ENCODE assay signal across 8 mouse cellular contexts in the genomic region with DNA sequence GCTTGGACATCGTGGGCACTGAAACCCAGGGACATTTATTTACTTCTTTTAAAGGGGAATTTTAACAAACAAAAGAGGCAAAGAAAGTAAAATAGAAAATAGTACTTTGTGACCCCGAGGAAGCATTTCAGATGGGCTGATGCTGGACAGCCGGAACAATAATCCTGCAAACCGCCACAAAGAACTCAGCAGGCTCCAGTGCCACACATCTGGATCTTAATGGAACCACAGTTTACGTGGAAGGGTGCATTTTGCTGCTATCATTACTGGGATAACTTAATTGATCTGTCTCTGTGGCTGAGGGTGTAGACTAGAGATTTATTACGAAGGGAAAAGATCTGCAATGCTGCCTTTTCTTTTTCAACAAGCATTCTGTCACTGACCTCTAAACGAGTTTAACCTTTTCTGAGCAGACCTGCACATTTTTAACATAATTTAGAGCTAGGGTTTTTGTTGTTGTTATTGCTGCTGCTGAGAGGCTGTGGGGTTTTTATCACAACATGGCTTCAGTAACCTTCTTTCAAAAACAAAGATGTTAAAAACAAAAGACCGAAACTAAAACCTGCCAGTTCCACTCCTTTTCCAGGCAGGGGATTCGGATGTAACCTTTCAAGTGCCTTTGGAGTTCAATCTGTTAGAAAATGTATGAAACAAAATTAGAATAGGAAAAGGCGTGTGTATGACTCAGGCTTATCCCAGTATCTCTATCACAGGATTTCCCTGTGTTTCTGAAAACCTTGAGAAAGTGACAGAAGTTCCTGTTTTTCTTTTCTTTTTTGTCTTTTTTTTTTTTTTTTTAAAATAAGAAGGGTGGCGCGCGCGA.
DNase-seq lines count a peak whose midpoint lies in the region; ATAC-seq and TF ChIP-seq lines count a peak whose summit lies in the region.

No protein-coding gene starts in this region.

- peak overlapping the region; percentile 96 for H3K4me3 ChIP-seq in thymus, adult 2 months (ENCODE audit: control insufficient read depth, insufficient read depth, low read length)
- H3K4me3 ChIP-seq in limb, embryonic 14.5 days (replicated peaks; ENCODE audit: low read length): peak overlapping the region; percentile 97

- no peaks in the 10 kb centered on the region for H3K27me3 ChIP-seq in thymus, adult 2 months (ENCODE audit: control insufficient read depth, insufficient read depth, low read length)
- H3K27me3 ChIP-seq in limb, embryonic 14.5 days (ENCODE audit: control insufficient read depth, insufficient read depth, low read length): no peaks in the 10 kb centered on the region

- 30% methylated on average over 14 of the region's 14 CpGs for WGBS in thymus, adult 2 months
- WGBS in limb, embryonic 14.5 days: 3% methylated on average over 14 of the region's 14 CpGs

- H3K36me3 ChIP-seq in thymus, adult 2 months (ENCODE audit: control insufficient read depth, insufficient read depth, low read length): no peaks in the 10 kb centered on the region
- H3K36me3 ChIP-seq in limb, embryonic 14.5 days (ENCODE audit: control insufficient read depth, insufficient read depth, low read length): 0 out of 2 replicates have a peak, but pooled peaks cover 4% of the 10 kb centered on the region

- no peak for TF ChIP-seq POLR2A in thymus, adult 2 months (IDR thresholded peaks at IDR 0.05; ENCODE audit: control insufficient read depth, extremely low read depth, insufficient read depth, low read length, poor library complexity)
- no peak for TF ChIP-seq POLR2A in limb, embryonic 14.5 days (IDR thresholded peaks at IDR 0.05; ENCODE audit: borderline replicate concordance, extremely low read depth, insufficient read depth, insufficient read length)

- peak overlapping the region; percentile 67 for H3K4me2 ChIP-seq in limb, embryonic 14.5 days (replicated peaks; ENCODE audit: low read depth, low read length, severe bottlenecking)

- H3K27ac ChIP-seq in thymus, adult 2 months (ENCODE audit: control insufficient read depth, insufficient read depth, low read length): no peak overlapping the region
- H3K27ac ChIP-seq in limb, embryonic 14.5 days (replicated peaks; ENCODE audit: low read depth, low read length): peak overlapping the region; percentile 93

- peak overlapping the region; percentile 96 for H3K9ac ChIP-seq in limb, embryonic 14.5 days (ENCODE audit: low read depth, low read length, severe bottlenecking)

- DNase-seq in embryo, embryonic 9.5 days (ENCODE audit: extremely low spot score): peak; percentile 22
- DNase-seq in embryo, embryonic 10 days (ENCODE audit: low spot score): no peak
- DNase-seq in thymus, adult 2 months: no peak
- no peak for DNase-seq in thymus, postnatal 36 days
- no peak for DNase-seq in limb, embryonic 14.5 days (ENCODE audit: low spot score)
- no peak for DNase-seq in thymus, postnatal 25 days
- no peak for DNase-seq in frontal cortex, postnatal 10 days (ENCODE audit: low spot score in 2 of 2)
- DNase-seq in cerebellum, adult 11 months: no peak

- H3K9me3 ChIP-seq in limb, embryonic 14.5 days (ENCODE audit: control insufficient read depth, low read length): no peaks in the 10 kb centered on the region

- TF ChIP-seq CTCF in thymus, adult 2 months (IDR thresholded peaks at IDR 0.05; ENCODE audit: borderline replicate concordance, control insufficient read depth, extremely low read depth, insufficient read depth, low read length, poor library complexity): no peak

- peaks cover 22% of the 10 kb centered on the region for H3K4me1 ChIP-seq in thymus, adult 2 months (replicated peaks; ENCODE audit: control insufficient read depth, insufficient read depth, low read length)
- peaks cover 40% of the 10 kb centered on the region for H3K4me1 ChIP-seq in limb, embryonic 14.5 days (ENCODE audit: control insufficient read depth, insufficient read depth, low read length)

- no peak for ATAC-seq in limb, embryonic 14.5 days (ENCODE audit: low FRiP score, low read depth)
